Mouse (Mus musculus) spleen, adult 2 months (tissue): Measurements from ENCODE around the gene Topbp1.

Experiments used
- CTCF ChIP-seq: fragments of 200-500 bp; IDR thresholded peaks from 2 replicates; pipeline ENCODE4 v1.5.1; 2011; ENCODE audit warnings: mild to moderate bottlenecking, inconsistent platforms; ENCODE audit not compliant: insufficient read depth, insufficient read length, insufficient replicate concordance; ENCODE audit errors: extremely low read depth
- POLR2A ChIP-seq: fragments of 200-500 bp; IDR thresholded peaks from 2 replicates; pipeline ENCODE4 v1.6.1; 2011; ENCODE audit warnings: low read depth, low read length, inconsistent platforms

DNA sequence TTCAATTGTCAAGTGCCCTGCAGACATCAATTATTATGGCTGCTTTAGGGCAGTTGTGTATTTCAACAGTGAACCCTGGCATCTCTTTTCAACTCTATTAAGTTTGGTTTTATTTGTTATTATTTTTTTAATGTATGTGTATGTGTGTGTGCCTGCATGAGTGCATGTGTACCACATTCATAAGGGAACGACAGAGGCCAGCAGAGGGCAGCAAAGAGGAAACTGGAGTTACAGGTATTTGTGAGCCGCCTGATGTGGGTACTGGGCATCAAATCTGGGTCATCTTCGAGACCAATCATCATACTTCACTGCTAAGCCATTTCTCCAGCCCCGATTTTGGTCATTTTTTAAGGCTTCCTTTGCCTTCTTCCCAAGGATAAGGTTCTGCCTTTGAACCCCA is 39.2 kb upstream of the Topbp1 start:
- TF ChIP-seq CTCF = no peak
- no peak for TF ChIP-seq POLR2A
